Mouse (Mus musculus) erythroblast, adult 5-6 weeks (primary cell): Measurements from ENCODE around the gene Rsph1. TPM values are rescaled to one million over a fixed set of nuclear protein-coding genes. Genes with fewer than 3 reads are reported as not detected.
"Not testable (repeated sequence)": the region's sequence is repeated elsewhere in the genome, so short reads cannot be mapped to it uniquely, and the experiment has no call there.

Experiments used
- ATAC-seq: replicated peaks from 2 replicates; pipeline ENCODE4 v1.8.0; 2016; ENCODE audit warnings: moderate number of reproducible peaks, mild to moderate bottlenecking, moderate TSS enrichment, inconsistent platforms; ENCODE audit not compliant: poor library complexity, low FRiP score, severe bottlenecking
- total RNA-seq, 2 experiments: library from RNA; stranded (forward) in 1 of 2; stranded (reverse) in 1 of 2; fragments of 150-400 nt in 1 of 2; fragments of 200-764, 138-1000 nt in 1 of 2; gene quantifications; 2 replicates each; pipeline versions ENCODE4 v1.2.3 to v1.2.4; 2015 to 2017; ENCODE audit warnings: low replicate concordance in 2 of 2

Rsph1 gene
- total RNA-seq, 2 experiments from 2014 or later, result not detected

- no peak for ATAC-seq
These were observed 4.9 kb upstream of the Rsph1 start for GRCm38 (mm10) chr17:31281830-31282686.

DNA sequence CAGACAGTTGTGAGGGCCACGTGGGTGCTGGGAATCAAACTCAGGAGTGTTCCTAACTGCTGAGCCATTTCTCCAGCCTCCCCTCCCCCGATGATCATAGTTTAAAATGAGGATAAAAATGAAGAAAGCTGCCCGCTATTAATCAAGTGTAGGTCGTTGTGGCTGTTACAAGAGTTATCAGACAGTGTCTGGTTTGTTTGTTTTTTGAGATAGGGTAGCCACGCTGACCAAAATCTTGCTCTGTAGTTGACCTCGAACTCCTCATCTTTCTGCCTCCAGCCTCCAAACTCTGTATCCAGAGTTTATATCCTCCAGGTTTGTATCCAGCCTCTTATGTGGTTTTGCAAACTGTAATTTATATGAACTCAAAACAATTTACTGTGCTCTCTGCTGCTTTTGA, 3.1 kb upstream of the Rsph1 start:
- no peak for ATAC-seq

- no peak for ATAC-seq
These were observed 2.4 kb upstream of the Rsph1 start for GRCm38 (mm10) chr17:31279541-31279940.

- no peak for ATAC-seq
These were observed 748 bp upstream of the Rsph1 start for GRCm38 (mm10) chr17:31277931-31278330.

DNA sequence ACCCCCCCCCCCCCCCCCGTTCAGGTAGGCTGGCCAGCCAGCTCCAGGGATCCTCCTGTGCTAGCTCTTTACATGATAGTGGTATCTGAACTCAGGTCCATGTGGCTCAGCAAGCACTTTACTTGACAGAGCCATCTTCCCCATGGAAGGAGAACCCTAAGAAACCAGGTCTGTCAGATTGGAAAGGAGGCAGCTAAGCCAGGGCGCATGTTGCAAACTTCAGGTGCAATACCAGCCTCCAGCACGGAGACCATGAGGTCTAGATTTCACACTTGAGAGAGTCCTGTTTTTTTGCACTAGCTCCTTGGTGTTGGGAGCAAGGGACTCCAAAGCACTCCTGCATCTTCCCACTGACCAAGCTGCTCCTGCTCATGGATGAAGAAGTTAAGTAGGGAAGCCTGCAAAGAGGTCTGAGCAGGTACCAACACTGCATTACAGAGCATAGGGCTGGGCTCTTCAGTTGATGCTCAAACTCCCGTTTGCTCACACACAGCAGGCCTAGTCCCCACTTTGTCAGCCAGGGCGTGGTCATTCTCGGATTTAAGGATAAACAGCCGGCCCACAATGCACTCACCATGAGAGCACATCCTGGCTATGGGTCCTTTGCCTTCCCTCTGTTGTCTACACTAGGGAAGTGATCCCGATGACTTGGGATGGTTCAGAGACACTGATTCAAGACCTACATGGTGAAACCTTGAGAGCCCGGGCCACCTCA, 819 bp downstream of the Rsph1 start:
- no peak for ATAC-seq

- ATAC-seq, result no peak
These were observed 2.0 kb downstream of the Rsph1 start for GRCm38 (mm10) chr17:31275181-31275580.

DNA sequence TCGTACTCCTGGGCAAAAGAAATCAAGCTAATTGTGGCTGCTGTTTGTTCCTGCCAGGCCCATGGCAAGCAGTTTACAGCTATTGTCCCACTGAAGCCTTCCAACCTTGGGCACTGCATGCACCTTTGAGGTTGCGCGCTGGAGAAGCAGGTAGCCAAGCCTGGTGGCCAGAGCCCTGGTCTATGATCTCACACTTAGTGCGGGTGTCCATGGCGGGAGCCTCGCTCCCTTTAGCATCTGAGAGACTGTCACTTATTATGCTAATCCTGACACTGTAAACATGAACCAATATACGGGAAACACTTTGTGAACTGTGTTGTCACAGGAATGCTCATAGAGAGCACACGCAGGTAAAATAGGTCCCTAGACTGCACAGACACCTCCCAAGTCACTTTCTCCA, 3.6 kb downstream of the Rsph1 start:
- ATAC-seq, result no peak

- ATAC-seq, result no peak
These were observed 4.6 kb downstream of the Rsph1 start for GRCm38 (mm10) chr17:31272416-31273165.

GRCm38 (mm10) chr17:31271136-31271851, 5.9 kb downstream of the Rsph1 start:
- no peak for ATAC-seq

DNA sequence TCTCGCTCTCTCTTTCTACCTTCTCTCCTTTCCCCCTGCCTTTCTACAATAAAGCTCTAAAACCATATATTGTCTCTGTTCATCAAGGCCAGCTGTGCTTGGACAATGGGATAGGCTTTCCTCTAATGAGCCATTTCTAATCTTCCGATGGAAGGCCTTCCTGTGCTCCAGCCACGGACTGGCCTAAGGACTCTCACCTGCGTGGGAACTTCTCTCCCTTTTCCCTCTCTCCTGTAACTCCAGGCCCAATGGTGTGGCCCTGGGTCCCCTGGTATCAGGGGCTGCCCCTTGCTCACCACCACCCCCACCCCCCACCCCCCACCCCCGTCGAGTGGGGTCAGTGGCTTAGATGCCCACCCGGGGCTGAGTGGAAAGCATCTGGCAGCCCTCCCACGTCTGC, 6.4 kb downstream of the Rsph1 start:
- ATAC-seq, result not testable (repeated sequence)

- no peak for ATAC-seq
These were observed 6.9 kb downstream of the Rsph1 start for GRCm38 (mm10) chr17:31270246-31270645.

- ATAC-seq, result no peak
These were observed 7.4 kb downstream of the Rsph1 start for GRCm38 (mm10) chr17:31269761-31270160.

DNA sequence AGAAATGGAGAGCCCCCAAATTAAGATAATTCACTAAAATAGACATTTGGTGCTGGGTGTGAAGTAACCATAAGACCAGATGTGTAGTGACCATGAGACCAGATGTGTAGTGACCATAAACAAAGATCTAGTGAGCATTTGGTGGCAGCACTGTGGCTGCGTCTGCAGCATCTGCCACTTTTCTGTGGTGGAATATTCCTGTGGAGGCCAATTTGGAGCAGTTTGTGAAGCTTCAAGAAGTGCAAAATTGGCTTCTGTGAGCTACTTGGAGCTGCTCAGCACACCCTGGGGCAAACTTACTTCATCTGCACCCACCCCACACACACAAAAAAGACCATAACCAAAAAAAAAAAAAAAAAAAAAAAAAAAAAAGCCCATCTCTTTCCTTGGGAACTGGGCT, 9.2 kb downstream of the Rsph1 start:
- no peak for ATAC-seq

GRCm38 (mm10) chr17:31267603-31268002, 9.6 kb downstream of the Rsph1 start:
- no peak for ATAC-seq

DNA sequence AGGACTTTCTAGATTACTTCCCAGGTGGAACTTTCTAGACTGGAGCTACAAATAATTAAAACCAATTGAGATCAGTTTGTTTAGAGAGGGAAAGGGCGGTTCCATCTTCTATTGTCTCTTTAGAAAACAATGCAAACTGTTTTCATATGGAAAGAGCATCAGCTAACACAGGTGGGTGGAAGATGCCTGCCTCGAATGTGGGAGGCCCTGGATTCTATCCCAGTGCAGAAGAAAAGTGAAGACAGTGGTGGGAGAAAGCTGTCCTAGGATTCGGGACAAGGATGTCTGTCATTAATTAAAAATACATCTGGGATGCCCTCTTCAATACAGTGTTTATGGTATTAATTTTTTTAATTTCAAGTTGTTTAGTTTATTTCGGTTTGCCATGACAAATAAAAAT, 10.0 kb downstream of the Rsph1 start:
- ATAC-seq, result no peak

DNA sequence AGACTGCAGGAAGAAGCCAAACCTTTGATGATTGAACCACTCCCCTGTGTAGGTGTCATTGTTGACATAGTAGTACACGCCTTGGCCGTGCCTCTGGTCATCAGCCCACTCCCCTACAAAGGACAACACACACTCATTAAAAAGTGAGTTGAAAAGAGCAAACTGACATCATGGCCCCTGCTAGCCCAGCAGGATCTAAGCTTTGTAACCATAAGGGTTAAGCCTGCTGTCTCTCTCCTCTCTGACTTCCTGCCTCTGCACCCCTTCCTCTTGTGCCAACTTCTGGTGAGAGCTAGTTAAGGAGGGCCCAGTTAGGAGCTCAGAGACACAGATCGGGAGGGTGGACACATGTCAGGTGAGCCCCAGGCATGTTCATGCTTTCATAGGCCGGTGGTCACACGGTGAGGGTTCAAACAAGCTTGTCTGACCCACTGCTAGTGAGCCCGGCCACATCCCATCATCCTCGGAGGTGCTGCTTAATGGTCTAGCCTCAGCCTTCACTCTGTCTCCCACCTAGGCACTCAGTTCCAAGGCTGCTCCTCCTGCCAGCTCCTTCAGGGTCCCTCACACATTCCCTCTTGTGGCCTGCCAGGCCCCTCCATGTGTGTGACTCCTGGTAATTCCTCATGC, 10.7 kb downstream of the Rsph1 start:
- no peak for ATAC-seq

GRCm38 (mm10) chr17:31265831-31266230, 11.4 kb downstream of the Rsph1 start:
- no peak for ATAC-seq

- ATAC-seq, result no peak
These were observed 12.0 kb downstream of the Rsph1 start for GRCm38 (mm10) chr17:31265171-31265572.

DNA sequence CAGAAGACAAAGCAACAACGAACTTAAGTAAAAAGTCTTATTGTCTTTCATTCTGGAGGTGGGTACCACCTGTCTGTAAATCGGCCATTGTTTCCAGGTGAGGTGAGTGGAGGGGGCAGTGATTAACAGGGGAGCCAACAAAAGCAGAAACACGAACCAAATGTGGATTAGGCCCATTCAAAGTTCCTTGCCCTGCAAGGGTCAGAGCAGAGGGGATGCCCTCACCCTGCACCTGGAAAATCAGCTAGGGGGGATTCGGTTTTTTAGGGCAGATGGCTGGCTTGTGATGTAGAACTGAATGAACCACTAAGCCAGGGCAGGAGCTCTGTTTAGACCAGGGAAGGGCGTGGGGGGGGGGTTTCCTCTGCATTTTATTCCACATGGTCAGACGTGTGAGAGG, 12.8 kb downstream of the Rsph1 start:
- no peak for ATAC-seq
